Mouse (Mus musculus) ES-E14 (cell line): Measurements from ENCODE around the gene Ttc37. TPM values are rescaled to one million over a fixed set of nuclear protein-coding genes. Genes with fewer than 3 reads are reported as not detected.

Experiments used
- DNase-seq: peaks from one replicate; pipeline ENCODE4 v3.0.0-alpha.2; 2013; ENCODE audit warnings: low read depth, low spot score
- H3K27ac ChIP-seq: 2 replicates; pipeline ENCODE4 v1.5.1; 2012; ENCODE audit warnings: low read depth, mild to moderate bottlenecking, low read length, moderate library complexity, mixed read lengths; ENCODE audit not compliant: poor library complexity, insufficient read depth, severe bottlenecking
- H3K36me3 ChIP-seq: 2 replicates; pipeline ENCODE4 v1.6.1; 2012; ENCODE audit warnings: mild to moderate bottlenecking, low read length, moderate library complexity, mixed read lengths; ENCODE audit not compliant: control insufficient read depth, poor library complexity, insufficient read depth, severe bottlenecking
- H3K4me1 ChIP-seq, 2 experiments: fragments of 150-350 bp in 1 of 2; sonication (generic) in 1 of 2; 2 replicates each; pipeline ENCODE4 v1.6.1; 2012; ENCODE audit warnings: low read length in 2 of 2, mild to moderate bottlenecking in 1 of 2, mixed read lengths in 1 of 2; ENCODE audit not compliant: control insufficient read depth in 2 of 2, insufficient read depth in 2 of 2, poor library complexity in 1 of 2
- H3K4me3 ChIP-seq, 2 experiments: fragments of 150-350 bp in 1 of 2; sonication (generic) in 1 of 2; 2 replicates each; pipeline ENCODE4 v1.5.1; 2012; ENCODE audit warnings: low read length in 2 of 2, low read depth in 1 of 2, mild to moderate bottlenecking in 1 of 2, mixed read lengths in 1 of 2; ENCODE audit not compliant: insufficient read depth in 1 of 2, poor library complexity in 1 of 2, severe bottlenecking in 1 of 2
- H3K9ac ChIP-seq: 2 replicates; pipeline ENCODE4 v1.6.1; 2012; ENCODE audit warnings: low read depth, mild to moderate bottlenecking, low read length, mixed read lengths; ENCODE audit not compliant: poor library complexity, insufficient read depth, severe bottlenecking
- H3K9me3 ChIP-seq: fragments of 150-350 bp; sonication (generic); 2 replicates; pipeline ENCODE4 v1.6.1; 2012; ENCODE audit warnings: low read depth, mild to moderate bottlenecking, low read length; ENCODE audit not compliant: control insufficient read depth, insufficient read depth
- CHD2 ChIP-seq: IDR thresholded peaks from 2 replicates; pipeline ENCODE4 v1.6.1; 2014; ENCODE audit warnings: mild to moderate bottlenecking, low read depth, low read length, inconsistent platforms
- HCFC1 ChIP-seq: IDR thresholded peaks from 2 replicates; pipeline ENCODE4 v1.6.1; 2012; ENCODE audit warnings: low read length, inconsistent platforms, borderline replicate concordance; ENCODE audit not compliant: insufficient read depth
- MAFK ChIP-seq: IDR thresholded peaks from 2 replicates; pipeline ENCODE4 v1.6.1; 2014; ENCODE audit warnings: mild to moderate bottlenecking, low read depth, low read length, inconsistent platforms; ENCODE audit not compliant: insufficient read depth
- ZC3H11A ChIP-seq: IDR thresholded peaks from 2 replicates; pipeline ENCODE4 v1.6.1; 2012; ENCODE audit warnings: low read depth, mild to moderate bottlenecking, inconsistent platforms, low read length, borderline replicate concordance
- ZNF384 ChIP-seq: IDR thresholded peaks from 2 replicates; pipeline ENCODE4 v1.6.1; 2012; ENCODE audit warnings: low read depth, low read length, inconsistent platforms
- in situ Hi-C, 2 experiments: fragments of 600-800 bp; cut with MboI; formaldehyde crosslinking; loops; one replicate each; pipeline ENCODE4 v1.15.1; 2025; ENCODE audit warnings: low sequenced_read_pairs in 2 of 2, inconsistent platforms in 1 of 2; ENCODE audit not compliant: unreplicated experiment in 2 of 2
- total RNA-seq: library from RNA; depleted of rRNA; stranded (reverse); fragments of 300-350 nt; gene quantifications from 2 replicates; pipeline ENCODE4 v1.2.3, GENCODE M21; 2012

The Ttc37 gene
- total RNA-seq, 1 experiment: 38.3 TPM

- no peak overlapping the region for H3K4me3 ChIP-seq
- no peak for DNase-seq
- no peak overlapping the region for H3K27ac ChIP-seq
- H3K4me1 ChIP-seq: peaks cover 1 to 4% of the 10 kb centered on the region in 2 experiments; a peak in 1 of 4 replicates
- in situ Hi-C loops: no loop called here
- H3K36me3 ChIP-seq: peaks cover 4% of the 10 kb centered on the region
- H3K9ac ChIP-seq: no peak overlapping the region
- no peaks in the 10 kb centered on the region for H3K9me3 ChIP-seq
- TF ChIP-seq ZNF384: no peak
- TF ChIP-seq CHD2: no peak
- TF ChIP-seq MAFK: no peak
- TF ChIP-seq HCFC1: no peak
- TF ChIP-seq ZC3H11A: no peak
Measured at GRCm38 (mm10) chr13:76178700-76179099, 80.2 kb downstream of the Ttc37 start.

DNA sequence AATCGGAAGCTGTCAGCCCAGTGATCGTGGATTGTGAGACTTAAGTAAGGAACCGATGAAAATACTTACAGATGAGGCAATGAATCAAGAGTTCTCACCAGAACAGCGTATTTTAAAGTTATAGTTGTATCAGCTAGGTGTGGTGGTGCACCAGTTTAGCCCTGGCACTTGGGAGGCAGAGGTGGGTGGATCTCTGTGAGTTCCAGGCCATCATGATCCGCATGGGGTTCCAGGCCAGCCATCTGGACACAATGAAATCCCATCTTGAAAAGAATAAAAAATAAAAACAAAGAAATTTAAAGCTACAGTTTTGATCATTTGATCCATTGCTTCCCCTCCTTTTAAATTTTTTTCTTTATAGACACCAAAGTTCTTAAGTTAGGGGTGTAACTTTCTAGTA lies 89.1 kb downstream of the Ttc37 start:
- no peak for DNase-seq
- Histone ChIP-seq H3K9ac (no peak overlapping the region), H3K4me3 (no peak overlapping the region), H3K27ac (no peak overlapping the region), H3K4me1 (no peaks in the 10 kb centered on the region), H3K9me3 (no peaks in the 10 kb centered on the region; the same call in 1 of the 2 replicates), H3K36me3 (peaks cover 4% of the 10 kb centered on the region)
- in situ Hi-C loops: no loop called here
- no peak for TF ChIP-seq ZC3H11A
- no peak for TF ChIP-seq ZNF384
- no peak for TF ChIP-seq HCFC1
- no peak for TF ChIP-seq CHD2
- TF ChIP-seq MAFK: no peak

- Histone ChIP-seq H3K9me3 (no peaks in the 10 kb centered on the region; the same call in 1 of the 2 replicates), H3K9ac (no peak overlapping the region), H3K27ac (no peak overlapping the region), H3K4me3 (no peak overlapping the region), H3K36me3 (peaks cover 4% of the 10 kb centered on the region), H3K4me1 (no peaks in the 10 kb centered on the region)
- in situ Hi-C loops: no loop called here
- TF ChIP-seq CHD2 (no peak), MAFK (no peak), ZC3H11A (no peak), ZNF384 (no peak), HCFC1 (no peak)
- no peak for DNase-seq
Measured at GRCm38 (mm10) chr13:76189190-76189589, 90.7 kb downstream of the Ttc37 start.

GRCm38 (mm10) chr13:76190273-76190672 lies 91.7 kb downstream of the Ttc37 start:
- no peak overlapping the region for H3K27ac ChIP-seq
- H3K4me3 ChIP-seq: no peak overlapping the region
- H3K4me1 ChIP-seq: no peaks in the 10 kb centered on the region
- no peak for DNase-seq
- TF ChIP-seq CHD2 (no peak), ZNF384 (no peak), HCFC1 (no peak), MAFK (no peak), ZC3H11A (no peak)
- peaks cover 4% of the 10 kb centered on the region for H3K36me3 ChIP-seq
- H3K9ac ChIP-seq: no peak overlapping the region
- H3K9me3 ChIP-seq: no peaks in the 10 kb centered on the region
- in situ Hi-C loops: no loop called here

- in situ Hi-C loops: no loop called here
- Histone ChIP-seq H3K4me3 (no peak overlapping the region), H3K9ac (no peak overlapping the region), H3K27ac (no peak overlapping the region), H3K4me1 (no peaks in the 10 kb centered on the region), H3K36me3 (peaks cover 2% of the 10 kb centered on the region), H3K9me3 (no peaks in the 10 kb centered on the region)
- TF ChIP-seq HCFC1 (no peak), MAFK (no peak), CHD2 (no peak), ZNF384 (no peak), ZC3H11A (no peak)
- no peak for DNase-seq
Measured at GRCm38 (mm10) chr13:76194937-76195336, 96.4 kb downstream of the Ttc37 start.
